Mouse (Mus musculus) forebrain, embryonic 12.5 days (tissue): ENCODE data around the gene Gm21992. TPM values are rescaled to one million over a fixed set of nuclear protein-coding genes. Genes with fewer than 3 reads are reported as not detected.
A peak's percentile ranks its signal among the peaks of the same experiment; 100 is the strongest.

Source experiments
- ATAC-seq: fragments of 200-750 bp; cut with Nextera tagmentation; 2 replicates; pipeline ENCODE4 v1.8.0; 2017; ENCODE audit warnings: moderate TSS enrichment; ENCODE audit not compliant: low FRiP score
- H3K27ac ChIP-seq: fragments of 300-500 bp; sonication (generic); 2 replicates; pipeline ENCODE4 v1.5.1; 2016; ENCODE audit warnings: mild to moderate bottlenecking
- H3K27me3 ChIP-seq: fragments of 300-500 bp; sonication (generic); 2 replicates; pipeline ENCODE4 v1.6.1; 2016; ENCODE audit warnings: mild to moderate bottlenecking
- H3K36me3 ChIP-seq: fragments of 300-500 bp; sonication (generic); replicated peaks from 2 replicates; pipeline ENCODE4 v1.6.1; 2016; ENCODE audit warnings: mild to moderate bottlenecking
- H3K4me1 ChIP-seq: fragments of 300-500 bp; sonication (generic); 2 replicates; pipeline ENCODE4 v1.6.1; 2016
- H3K4me2 ChIP-seq: fragments of 300-500 bp; sonication (generic); 2 replicates; pipeline ENCODE4 v1.6.1; 2016; ENCODE audit warnings: mild to moderate bottlenecking, moderate library complexity
- H3K4me3 ChIP-seq: fragments of 300-500 bp; sonication (generic); replicated peaks from 2 replicates; pipeline ENCODE4 v1.5.1; 2016; ENCODE audit warnings: mild to moderate bottlenecking
- H3K9ac ChIP-seq: fragments of 300-500 bp; sonication (generic); 2 replicates; pipeline ENCODE4 v1.6.1; 2016; ENCODE audit warnings: mild to moderate bottlenecking
- H3K9me3 ChIP-seq: fragments of 300-500 bp; sonication (generic); 2 replicates; pipeline ENCODE4 v1.6.1; 2016
- WGBS: fragments of 180-500 bp; shearing (Covaris S2); methylation state at CpG from one replicate; pipeline ENCODE4 v1.1.7; 2016; 5-methylcytosine and 5-hydroxymethylcytosine counted together
- polyA plus RNA-seq: library from polyadenylated mRNA; unstranded; fragments of >200 nt; fragmentation: Nextera tagmentation; extraction: Ambion mirVana; gene quantifications from 2 replicates; pipeline ENCODE4 v1.2.1, GENCODE M21; 2016

Gene Gm21992
- polyA plus RNA-seq, 1 experiment from 2014 or later = 42.9 TPM

DNA sequence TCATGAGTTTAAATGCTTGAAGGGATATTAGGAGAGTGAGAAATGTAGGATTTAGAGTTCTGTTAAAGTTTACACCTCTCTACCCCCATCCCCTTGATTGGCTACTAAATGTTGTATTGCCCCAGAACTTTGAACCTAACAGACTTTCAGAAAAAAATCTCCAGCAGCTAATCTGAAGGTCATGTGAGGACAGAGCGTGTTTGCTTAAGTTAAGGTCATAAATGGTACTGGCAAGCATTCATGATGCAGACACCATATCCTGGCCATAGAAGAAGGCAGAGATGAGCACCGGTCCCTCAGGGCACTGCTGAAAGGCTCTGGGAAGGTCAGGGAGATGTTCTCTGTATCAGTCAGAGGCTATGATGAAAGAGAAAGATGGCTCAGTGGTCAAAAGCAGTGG is 94.1 kb downstream of the Gm21992 start:
- Histone ChIP-seq H3K27ac (no peak overlapping the region), H3K4me3 (no peak overlapping the region), H3K4me2 (no peak overlapping the region), H3K4me1 (peaks cover 49% of the 10 kb centered on the region), H3K27me3 (peaks cover 18% of the 10 kb centered on the region), H3K36me3 (peaks cover 7% of the 10 kb centered on the region; the same call in 1 of the 2 replicates), H3K9me3 (no peaks in the 10 kb centered on the region), H3K9ac (no peak overlapping the region)
- no peak for ATAC-seq
- WGBS = 98% methylated on average over 2 of the region's 2 CpGs

DNA sequence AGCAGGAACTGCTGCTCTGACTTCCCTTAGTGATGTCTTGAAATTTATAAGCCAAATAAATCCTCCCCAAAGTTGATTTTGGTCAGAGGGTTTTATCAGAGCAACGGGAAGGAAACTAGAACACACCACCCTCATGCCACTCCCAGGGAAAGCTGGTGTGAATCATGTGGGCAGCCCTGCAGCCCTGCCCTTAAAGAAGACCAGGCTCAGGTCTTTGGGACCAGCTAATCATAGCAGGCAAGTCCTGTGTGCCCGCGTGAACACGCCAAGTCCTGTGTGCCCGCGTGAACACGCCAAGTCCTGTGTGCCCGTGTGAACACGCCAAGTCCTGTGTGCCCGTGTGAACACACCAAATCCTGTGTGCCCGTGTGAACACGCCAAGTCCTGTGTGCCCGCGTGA is 94.7 kb downstream of the Gm21992 start:
- Histone ChIP-seq H3K9ac (no peak overlapping the region), H3K27ac (no peak overlapping the region), H3K27me3 (peaks cover 18% of the 10 kb centered on the region), H3K4me1 (peaks cover 49% of the 10 kb centered on the region), H3K4me3 (no peak overlapping the region), H3K9me3 (no peaks in the 10 kb centered on the region), H3K36me3 (peaks cover 7% of the 10 kb centered on the region; the same call in 1 of the 2 replicates), H3K4me2 (no peak overlapping the region)
- ATAC-seq = no peak
- WGBS = 95% methylated on average over 14 of the region's 14 CpGs

DNA sequence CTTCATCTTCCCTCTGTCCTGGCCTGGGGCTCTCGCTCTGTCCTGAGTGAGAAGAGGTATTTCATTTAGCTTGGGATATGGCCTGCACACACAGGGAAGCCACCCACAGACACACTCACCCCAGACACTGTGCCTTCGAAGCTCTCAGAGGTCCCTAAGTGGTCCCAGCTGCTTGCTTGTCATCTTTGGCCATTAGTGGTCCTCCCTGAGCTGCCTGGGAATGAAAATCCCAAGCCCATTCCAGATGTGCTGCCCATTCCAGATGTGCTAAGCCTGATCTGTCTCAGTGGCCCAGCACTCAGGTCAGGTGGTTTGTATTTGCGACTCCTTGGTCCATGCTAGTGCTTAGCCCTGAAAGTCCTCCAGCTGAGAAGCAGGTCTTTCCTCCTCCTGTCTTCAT is 97.5 kb downstream of the Gm21992 start:
- Histone ChIP-seq H3K9ac (peak overlapping the region; percentile 93; the same call in 1 of the 2 replicates), H3K4me3 (peak overlapping the region; percentile 82; the same call in 1 of the 2 replicates), H3K9me3 (no peaks in the 10 kb centered on the region), H3K4me1 (peaks cover 35% of the 10 kb centered on the region), H3K4me2 (peak overlapping the region; percentile 88), H3K27me3 (peaks cover 30% of the 10 kb centered on the region), H3K27ac (no peak overlapping the region), H3K36me3 (0 out of 2 replicates have a peak, but pooled peaks cover 2% of the 10 kb centered on the region)
- 69% methylated on average over 3 of the region's 3 CpGs for whole genome bisulfite sequencing
- no peak for ATAC-seq

DNA sequence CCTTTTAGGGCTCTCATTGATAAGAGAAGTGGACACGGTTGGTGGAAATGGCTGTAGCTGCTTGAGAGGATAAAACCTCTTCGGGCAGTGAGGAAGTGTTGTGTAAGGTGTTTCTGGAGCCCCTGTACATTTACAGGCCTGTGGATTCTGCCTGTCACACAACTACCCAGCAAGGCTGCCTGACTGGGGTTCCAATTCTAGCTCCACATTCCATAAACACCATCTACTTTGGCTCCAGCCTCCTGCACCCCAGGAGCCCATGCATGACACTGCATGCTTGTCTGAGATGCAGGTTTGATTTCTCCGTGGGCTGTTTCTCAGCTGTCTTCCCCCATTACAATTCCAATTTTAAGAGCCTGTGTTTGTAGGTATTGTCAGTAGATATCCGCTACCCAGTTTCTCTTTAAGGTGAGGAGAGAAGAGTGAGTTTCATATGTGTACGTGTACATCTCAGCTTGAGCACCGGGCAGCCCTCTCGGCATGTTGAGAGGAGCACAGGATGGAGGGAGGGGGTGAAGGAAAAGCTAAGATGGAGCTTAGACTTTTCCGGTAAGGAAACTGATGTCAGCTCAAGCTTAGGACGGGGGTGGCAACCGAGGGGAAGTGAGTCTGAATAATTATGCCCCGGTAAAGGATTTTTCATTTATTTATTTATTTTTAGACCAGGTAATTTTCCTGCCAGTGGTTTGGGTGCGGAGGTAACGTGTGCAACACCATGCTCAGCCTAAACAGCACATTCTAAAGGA is 98.5 kb downstream of the Gm21992 start:
- Histone ChIP-seq H3K4me2 (peak overlapping the region; percentile 88), H3K9me3 (no peaks in the 10 kb centered on the region), H3K9ac (peak overlapping the region; percentile 93), H3K27ac (peak overlapping the region; percentile 88), H3K36me3 (0 out of 2 replicates have a peak, but pooled peaks cover 2% of the 10 kb centered on the region), H3K27me3 (peaks cover 28% of the 10 kb centered on the region), H3K4me3 (peak overlapping the region; percentile 82), H3K4me1 (peaks cover 30% of the 10 kb centered on the region)
- 31% methylated on average over 13 of the region's 13 CpGs for WGBS
- no peak for ATAC-seq

DNA sequence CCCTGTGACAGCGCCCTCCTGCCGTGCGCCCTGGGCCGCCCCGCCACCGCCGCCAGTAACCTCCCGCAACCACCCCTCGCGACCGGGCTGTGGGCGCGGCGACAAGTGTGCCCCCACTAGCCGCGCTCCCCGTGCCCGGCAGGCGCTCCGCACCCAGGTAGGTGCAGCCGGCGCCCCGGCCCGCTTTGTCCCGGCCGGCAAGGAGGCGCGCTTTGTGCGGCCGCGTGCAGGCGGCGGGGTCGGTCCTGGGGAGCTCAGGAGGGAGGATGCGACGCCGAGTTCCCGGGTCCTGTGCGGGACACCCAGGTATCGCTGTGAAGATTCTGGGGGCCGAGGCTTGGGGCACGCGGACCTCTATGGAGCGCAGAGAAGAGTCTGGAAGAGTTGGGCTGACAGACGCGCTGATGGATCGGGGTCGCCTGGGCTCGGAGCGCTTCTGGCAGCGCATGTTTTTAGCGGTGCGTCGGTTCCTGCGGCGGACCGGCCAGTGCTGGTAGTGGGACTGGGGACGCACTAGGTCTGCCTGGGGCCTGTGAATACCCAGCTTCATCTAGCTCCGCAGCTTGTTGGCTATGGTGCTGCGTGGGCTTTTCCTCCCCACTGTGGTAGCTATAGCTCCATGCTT is 99.1 kb downstream of the Gm21992 start:
- Histone ChIP-seq H3K9ac (peak overlapping the region; percentile 93), H3K27ac (peak overlapping the region; percentile 88), H3K4me3 (peak overlapping the region; percentile 82), H3K4me2 (peak overlapping the region; percentile 88), H3K27me3 (peaks cover 28% of the 10 kb centered on the region), H3K36me3 (no peaks in the 10 kb centered on the region), H3K4me1 (peaks cover 30% of the 10 kb centered on the region), H3K9me3 (no peaks in the 10 kb centered on the region)
- ATAC-seq = peak; percentile 59
- under 1% methylated on average over 60 of the region's 60 CpGs for WGBS

DNA sequence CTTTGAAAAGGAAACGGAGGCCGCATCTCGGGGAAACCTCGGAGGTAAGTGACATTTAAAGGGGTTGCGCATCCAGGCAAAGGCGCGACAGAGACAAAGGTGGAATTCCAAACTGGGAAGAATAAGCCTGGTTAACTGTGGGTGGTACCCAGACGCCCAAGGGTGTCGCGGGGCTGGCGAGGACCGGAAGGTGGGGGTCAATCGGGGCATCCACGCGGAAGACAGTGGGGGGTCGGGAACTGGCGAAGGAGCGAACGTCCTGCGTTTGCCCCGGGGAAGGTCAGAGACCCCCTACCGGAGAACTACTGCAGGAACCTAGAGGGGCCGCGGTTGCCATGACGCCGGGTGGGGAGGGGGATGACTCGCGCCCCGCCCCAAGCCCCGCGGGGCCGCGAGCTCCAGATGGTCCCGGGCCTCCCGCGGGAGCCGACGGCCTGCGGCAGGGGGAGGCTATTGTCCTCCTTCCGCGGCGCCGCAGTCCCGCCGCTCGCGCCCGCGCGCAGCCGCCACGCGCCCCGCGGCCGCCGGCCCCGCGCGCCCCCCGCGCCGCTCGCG is 99.7 kb downstream of the Gm21992 start:
- 1% methylated on average over 24 of the region's 65 CpGs for WGBS

DNA sequence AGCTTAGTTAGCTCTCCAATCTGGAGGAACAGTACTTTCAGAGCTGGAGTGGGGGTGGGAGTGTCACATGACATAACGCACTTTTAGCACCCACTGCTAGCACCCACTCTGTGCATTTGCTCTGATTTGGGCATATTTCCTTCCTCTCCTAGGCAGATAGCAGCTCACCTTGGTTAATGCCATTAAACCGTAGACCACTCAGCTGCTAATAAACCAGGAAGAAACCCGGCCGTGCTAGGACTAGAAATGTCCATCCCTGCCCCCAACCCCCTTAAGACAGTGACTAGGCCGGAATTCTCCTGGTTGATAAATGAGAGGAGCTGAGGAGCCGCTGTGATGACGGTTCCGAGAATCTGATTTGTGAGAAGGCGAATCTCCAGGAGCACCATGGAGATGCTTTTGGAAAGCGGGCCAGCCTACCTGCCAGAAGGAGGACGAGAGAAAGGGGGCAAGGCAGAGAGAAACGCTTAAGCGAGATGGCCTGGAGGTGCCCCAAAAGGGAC is 100.3 kb downstream of the Gm21992 start, which contains the start of gene Sptbn2:
Sptbn2 (plus strand) TSS at position 70 of the 503 bp plus-strand sequence.
- Histone ChIP-seq H3K4me3 (peak within 1 kb of the TSS; percentile 82), H3K27me3 (peaks cover 28% of the 10 kb centered on the region), H3K4me2 (peak within 1 kb of the TSS; percentile 88), H3K27ac (peak within 1 kb of the TSS; percentile 88), H3K9me3 (no peaks in the 10 kb centered on the region), H3K9ac (peak within 1 kb of the TSS; percentile 93), H3K4me1 (peaks cover 30% of the 10 kb centered on the region), H3K36me3 (no peaks in the 10 kb centered on the region)
- 9% methylated on average over 13 of the region's 13 CpGs for WGBS
- ATAC-seq = 0 out of 2 replicates have a peak, but pooled peaks have one; percentile 36

More for the DNA sequence above, 99.7 kb downstream of the Gm21992 start:
- H3K4me2 ChIP-seq = peak overlapping the region; percentile 88
- ATAC-seq = peak; percentile 91
- no peaks in the 10 kb centered on the region for H3K36me3 ChIP-seq
- no peaks in the 10 kb centered on the region for H3K9me3 ChIP-seq
- peaks cover 30% of the 10 kb centered on the region for H3K4me1 ChIP-seq
- H3K27me3 ChIP-seq = peaks cover 28% of the 10 kb centered on the region
- H3K27ac ChIP-seq = peak overlapping the region; percentile 88
- H3K4me3 ChIP-seq = peak overlapping the region; percentile 82
- peak overlapping the region; percentile 93 for H3K9ac ChIP-seq

DNA sequence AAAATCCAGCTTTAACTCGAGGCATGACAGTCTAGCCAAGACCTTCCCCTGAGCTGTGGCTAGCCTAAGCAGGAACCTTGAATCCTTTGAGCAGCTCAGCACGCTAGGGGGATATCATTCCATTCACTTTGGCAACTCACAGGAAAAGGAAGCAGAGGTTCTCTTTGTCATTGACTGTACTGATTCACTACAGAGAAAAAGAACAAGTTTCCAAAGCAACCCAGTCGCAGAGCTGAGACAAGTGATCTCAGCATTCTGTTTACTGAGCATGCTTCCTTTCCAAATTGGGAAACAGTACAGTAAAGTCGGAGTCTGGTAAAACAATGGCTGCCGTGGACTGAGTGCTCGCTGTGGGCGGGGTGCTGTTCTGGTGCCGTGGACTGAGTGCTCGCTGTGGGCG is 102.6 kb downstream of the Gm21992 start:
- Histone ChIP-seq H3K36me3 (no peaks in the 10 kb centered on the region), H3K4me2 (no peak overlapping the region), H3K4me1 (peaks cover 17% of the 10 kb centered on the region), H3K9ac (no peak overlapping the region), H3K27me3 (peaks cover 25% of the 10 kb centered on the region), H3K4me3 (no peak overlapping the region), H3K27ac (no peak overlapping the region), H3K9me3 (no peaks in the 10 kb centered on the region)
- no peak for ATAC-seq
- whole genome bisulfite sequencing = 89% methylated on average over 10 of the region's 10 CpGs

DNA sequence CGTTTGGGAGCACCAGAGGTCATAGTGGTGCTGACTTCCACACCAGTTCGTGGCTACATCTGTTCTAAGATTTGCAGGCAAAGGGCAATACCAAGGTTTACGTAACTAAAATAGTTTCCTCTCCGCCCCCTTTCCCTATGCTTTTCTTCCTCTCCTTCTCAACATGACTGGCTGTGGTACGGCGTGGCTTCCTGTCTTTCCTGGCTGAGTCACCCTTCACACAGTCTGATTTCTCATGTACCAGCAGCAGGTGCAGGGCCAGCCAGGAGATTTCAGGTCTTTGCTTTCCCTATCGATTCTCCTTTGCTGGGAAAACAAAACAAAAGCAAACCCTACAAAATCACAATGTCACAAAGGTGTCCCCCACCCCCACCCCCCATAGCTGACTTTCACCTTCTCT is 110.2 kb downstream of the Gm21992 start:
- no peak for ATAC-seq
- WGBS = 75% methylated on average over 7 of the region's 7 CpGs

DNA sequence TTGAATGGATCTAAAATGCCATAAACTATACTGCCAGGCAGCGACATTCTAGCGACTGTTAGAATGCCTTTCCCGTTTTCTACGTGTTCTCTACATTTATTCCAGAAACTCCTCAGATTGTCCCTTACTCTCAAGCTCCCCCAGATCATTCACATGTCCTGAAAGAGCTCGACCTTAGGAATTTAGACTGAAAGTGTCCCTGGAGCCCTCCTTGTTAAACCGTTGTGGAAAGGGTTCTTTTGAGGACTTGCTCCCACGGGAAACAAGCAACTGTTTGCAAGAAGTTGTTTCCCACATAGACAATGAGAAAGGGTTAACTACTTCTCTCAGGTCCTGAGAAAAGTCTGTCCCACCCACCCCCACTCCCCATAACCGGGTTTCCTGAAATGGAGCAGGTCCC is 110.8 kb downstream of the Gm21992 start:
- Histone ChIP-seq H3K36me3 (no peaks in the 10 kb centered on the region), H3K4me3 (no peak overlapping the region), H3K9ac (no peak overlapping the region), H3K9me3 (no peaks in the 10 kb centered on the region), H3K27me3 (peaks cover 37% of the 10 kb centered on the region), H3K27ac (no peak overlapping the region), H3K4me1 (peaks cover 12% of the 10 kb centered on the region; the same call in 1 of the 2 replicates), H3K4me2 (no peak overlapping the region)
- WGBS = 77% methylated on average over 8 of the region's 8 CpGs
- ATAC-seq = no peak

More for the DNA sequence above, 110.2 kb downstream of the Gm21992 start:
- Histone ChIP-seq H3K4me2 (no peak overlapping the region), H3K27ac (no peak overlapping the region), H3K36me3 (no peaks in the 10 kb centered on the region), H3K27me3 (peaks cover 37% of the 10 kb centered on the region), H3K9me3 (no peaks in the 10 kb centered on the region), H3K9ac (no peak overlapping the region), H3K4me3 (no peak overlapping the region), H3K4me1 (peaks cover 12% of the 10 kb centered on the region; the same call in 1 of the 2 replicates)

DNA sequence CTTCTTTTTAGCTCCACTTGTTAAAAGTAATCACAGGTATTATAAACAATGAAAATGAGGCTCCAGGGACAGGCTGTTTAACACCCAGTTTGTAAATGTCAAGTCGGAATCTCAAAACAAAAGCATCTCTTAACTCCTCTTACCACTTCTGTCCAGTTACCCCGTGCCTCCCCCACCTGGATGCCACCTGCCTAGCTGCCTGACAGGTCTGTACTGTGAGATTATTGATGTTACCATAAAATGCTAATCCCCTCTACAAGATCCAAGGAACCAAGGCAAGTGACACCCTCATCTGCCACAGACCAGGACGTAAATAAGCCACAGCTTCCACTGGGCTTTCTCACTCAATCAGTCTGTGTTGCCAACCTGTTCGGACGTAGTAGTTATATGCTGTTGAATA is 111.6 kb downstream of the Gm21992 start:
- 81% methylated on average over 5 of the region's 5 CpGs for WGBS
- no peak for ATAC-seq
- Histone ChIP-seq H3K9me3 (no peaks in the 10 kb centered on the region), H3K4me1 (peaks cover 12% of the 10 kb centered on the region; the same call in 1 of the 2 replicates), H3K9ac (no peak overlapping the region), H3K4me3 (no peak overlapping the region), H3K27ac (no peak overlapping the region), H3K36me3 (no peaks in the 10 kb centered on the region), H3K4me2 (no peak overlapping the region), H3K27me3 (peaks cover 37% of the 10 kb centered on the region)

DNA sequence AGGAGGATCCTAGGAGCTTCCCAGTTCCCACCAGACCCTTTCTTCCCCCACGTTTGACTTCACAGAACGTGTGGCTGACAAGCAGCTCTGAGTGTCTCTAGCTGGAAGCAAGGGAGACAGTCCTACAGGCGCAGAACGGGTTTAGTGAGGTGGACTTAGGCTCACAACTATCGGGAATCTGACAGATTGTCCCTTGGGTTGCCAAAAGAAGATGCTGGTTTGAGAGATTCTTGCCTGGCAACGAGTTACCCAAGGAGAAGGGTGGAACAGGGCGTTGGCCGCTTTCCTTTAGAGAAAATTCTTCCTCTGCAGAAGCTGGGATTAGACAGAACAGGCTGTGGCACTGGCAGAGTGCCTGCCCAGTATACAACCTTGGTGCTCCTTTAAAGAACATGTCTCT is 112.6 kb downstream of the Gm21992 start:
- Histone ChIP-seq H3K4me1 (peaks cover 12% of the 10 kb centered on the region; the same call in 1 of the 2 replicates), H3K4me3 (peak overlapping the region; percentile 53; the same call in 1 of the 2 replicates), H3K4me2 (peak overlapping the region; percentile 69), H3K27ac (no peak overlapping the region), H3K9ac (no peak overlapping the region), H3K27me3 (peaks cover 37% of the 10 kb centered on the region), H3K9me3 (no peaks in the 10 kb centered on the region), H3K36me3 (no peaks in the 10 kb centered on the region)
- 36% methylated on average over 8 of the region's 8 CpGs for WGBS
- no peak for ATAC-seq
